Mouse (Mus musculus): Measurements from ENCODE around the gene Pbx2. TPM values are rescaled to one million over a fixed set of nuclear protein-coding genes. Genes with fewer than 3 reads are reported as not detected.

Pbx2 gene
- 6.1 and 6.8 TPM in 2 replicates for polyA plus RNA-seq (2015; fragmentation: Nextera tagmentation; extraction: Ambion mirVana)

GRCm38 (mm10) chr17:34591029-34591993, at the start of gene Pbx2:
TSS of gene Pbx2 (plus strand) at chr17:34591266.

DNA sequence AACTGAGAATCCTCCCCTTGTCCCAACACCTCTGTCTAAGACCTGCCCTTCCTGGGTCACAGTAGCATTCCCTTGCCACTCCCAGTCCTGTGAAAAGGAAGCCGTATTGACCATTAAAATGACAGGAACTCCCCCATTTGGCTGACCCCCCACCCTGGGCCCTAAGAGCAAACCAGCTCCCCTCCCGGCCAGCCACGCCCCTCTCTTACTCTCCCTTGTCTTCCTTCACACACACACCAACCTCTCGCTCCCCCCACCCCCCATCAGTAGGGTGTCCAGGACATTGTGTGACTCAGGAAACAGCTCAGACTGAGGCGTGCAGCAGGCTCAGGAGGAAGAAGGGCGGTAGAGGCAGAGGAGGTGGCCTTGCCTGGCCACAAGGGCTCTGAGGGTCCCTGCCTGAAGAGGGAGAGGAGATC, 27.1 kb upstream of the Pbx2 start, which contains the start of gene Notch4:
TSS of gene Notch4 (plus strand) at position 266 of the 419 bp plus-strand sequence.

GRCm38 (mm10) chr17:34589681-34590101, 1.4 kb upstream of the Pbx2 start, which contains the start of gene Gpsm3:
TSS of gene Gpsm3 (plus strand) at chr17:34589806.

GRCm38 (mm10) chr17:34597566-34598095, 6.6 kb downstream of the Pbx2 start, which contains the start of gene Ager:
TSS of gene Ager (plus strand) at chr17:34597862.

GRCm38 (mm10) chr17:34603375-34604060, 12.5 kb downstream of the Pbx2 start, which contains the start of gene Rnf5:
TSS of gene Rnf5 (minus strand) at chr17:34603690.

DNA sequence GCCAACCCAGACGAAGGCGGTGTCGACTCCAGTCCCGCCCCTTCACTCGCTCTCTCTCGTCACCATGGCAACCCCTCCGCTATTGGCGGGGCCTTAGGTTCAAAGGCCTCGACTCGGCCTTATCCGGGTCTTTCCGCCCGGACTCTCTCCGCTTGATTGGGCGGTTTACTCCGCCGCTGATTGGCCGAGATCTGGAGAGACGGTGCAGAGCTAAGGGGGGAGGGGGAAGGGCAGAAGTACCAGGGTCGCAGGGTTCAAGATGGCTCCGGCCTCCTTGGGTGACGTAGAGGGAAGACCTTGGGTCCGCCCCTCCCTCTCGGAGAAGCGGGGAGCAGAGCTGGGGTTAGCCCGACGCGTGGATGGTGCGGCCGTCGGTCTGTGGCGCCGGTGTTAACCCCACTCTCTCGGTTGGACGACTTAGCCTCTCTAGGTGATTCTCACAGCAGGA, 13.0 kb downstream of the Pbx2 start, which contains the start of gene Agpat1:
TSS of gene Agpat1 (plus strand) at position 202 of the 448 bp plus-strand sequence.

DNA sequence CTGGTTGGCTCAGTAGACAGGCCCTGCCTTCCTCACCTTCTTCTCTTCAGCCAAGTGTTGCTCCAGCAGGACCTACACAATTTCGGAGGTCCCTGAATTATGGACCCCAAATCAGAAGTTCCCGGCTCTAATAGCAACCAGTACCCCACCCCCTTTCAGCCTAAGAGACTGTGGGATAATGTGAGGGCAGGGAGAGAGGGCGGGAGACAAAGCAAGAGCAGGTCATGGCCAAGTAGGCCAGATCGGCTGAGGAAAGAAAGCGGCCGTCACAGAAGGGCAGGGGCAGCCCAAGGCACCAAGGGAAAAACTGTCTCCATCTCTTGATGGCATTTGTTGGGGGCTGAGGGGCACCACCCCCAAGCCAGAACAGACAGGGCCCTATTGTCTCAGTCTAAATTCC, 24.8 kb downstream of the Pbx2 start, which contains the start of gene Egfl8:
TSS of gene Egfl8 (minus strand) at position 101 of the 400 bp plus-strand sequence.

GRCm38 (mm10) chr17:34627943-34628643, 37.0 kb downstream of the Pbx2 start, which contains the start of gene Ppt2:
TSS of gene Ppt2 (minus strand) at chr17:34628510.

GRCm38 (mm10) chr17:34629221-34629751, 38.2 kb downstream of the Pbx2 start, which contains the start of gene Prrt1:
TSS of gene Prrt1 (plus strand) at chr17:34629533.

GRCm38 (mm10) chr17:34644608-34645007, 53.5 kb downstream of the Pbx2 start, which contains the start of gene Fkbpl:
TSS of gene Fkbpl (plus strand) at chr17:34644764.

Other genes starting within 250 kb of the Pbx2 start
- gene Btnl2, start 236.4 kb upstream of the Pbx2 start, polyA plus RNA-seq (2015; fragmentation: Nextera tagmentation; extraction: Ambion mirVana): 0.12 and 0.22 TPM in 2 replicates
- gene Btnl1, start 214.1 kb upstream of the Pbx2 start, polyA plus RNA-seq (2015; fragmentation: Nextera tagmentation; extraction: Ambion mirVana): not detected in 2 replicates
- gene BC051142, start 192.4 kb upstream of the Pbx2 start, polyA plus RNA-seq (2015; fragmentation: Nextera tagmentation; extraction: Ambion mirVana): 1.4 and 2.6 TPM in 2 replicates
- gene Btnl4, start 113.9 kb upstream of the Pbx2 start, polyA plus RNA-seq (2015; fragmentation: Nextera tagmentation; extraction: Ambion mirVana): not detected in 2 replicates
- gene Btnl6, start 73.9 kb upstream of the Pbx2 start, polyA plus RNA-seq (2015; fragmentation: Nextera tagmentation; extraction: Ambion mirVana): not detected in 2 replicates
- gene Notch4, start 27.0 kb upstream of the Pbx2 start, polyA plus RNA-seq (2015; fragmentation: Nextera tagmentation; extraction: Ambion mirVana): 3.0 and 5.0 TPM in 2 replicates
- gene Gpsm3, start 1.5 kb upstream of the Pbx2 start, polyA plus RNA-seq (2015; fragmentation: Nextera tagmentation; extraction: Ambion mirVana): 15.0 TPM in 2 replicates
- 4.4 and 5.1 TPM in 2 replicates for gene Ager, start 6.6 kb downstream of the Pbx2 start, polyA plus RNA-seq (2015; fragmentation: Nextera tagmentation; extraction: Ambion mirVana)
- 90.9 and 133 TPM in 2 replicates for gene Rnf5, start 12.4 kb downstream of the Pbx2 start, polyA plus RNA-seq (2015; fragmentation: Nextera tagmentation; extraction: Ambion mirVana)
- 43.8 and 58.6 TPM in 2 replicates for gene Agpat1, start 13.0 kb downstream of the Pbx2 start, polyA plus RNA-seq (2015; fragmentation: Nextera tagmentation; extraction: Ambion mirVana)
- 11.5 and 18.6 TPM in 2 replicates for gene Egfl8, start 24.7 kb downstream of the Pbx2 start, polyA plus RNA-seq (2015; fragmentation: Nextera tagmentation; extraction: Ambion mirVana)
- 25.5 and 34.3 TPM in 2 replicates for gene Ppt2, start 37.2 kb downstream of the Pbx2 start, polyA plus RNA-seq (2015; fragmentation: Nextera tagmentation; extraction: Ambion mirVana)
- gene Prrt1, start 38.3 kb downstream of the Pbx2 start, polyA plus RNA-seq (2015; fragmentation: Nextera tagmentation; extraction: Ambion mirVana): 1.3 and 2.2 TPM in 2 replicates
- 13.8 and 17.8 TPM in 2 replicates for gene Fkbpl, start 53.5 kb downstream of the Pbx2 start, polyA plus RNA-seq (2015; fragmentation: Nextera tagmentation; extraction: Ambion mirVana)
- gene Atf6b, start 55.9 kb downstream of the Pbx2 start, polyA plus RNA-seq (2015; fragmentation: Nextera tagmentation; extraction: Ambion mirVana): 34.1 and 43.4 TPM in 2 replicates
- gene Tnxb, start 79.3 kb downstream of the Pbx2 start, polyA plus RNA-seq (2015; fragmentation: Nextera tagmentation; extraction: Ambion mirVana): 10.3 and 10.4 TPM in 2 replicates
- gene C4b, start 152.6 kb downstream of the Pbx2 start, polyA plus RNA-seq (2015; fragmentation: Nextera tagmentation; extraction: Ambion mirVana): 182 and 224 TPM in 2 replicates
- 2,316 and 6,586 TPM in 2 replicates for gene Cyp21a1, start 213.3 kb downstream of the Pbx2 start, polyA plus RNA-seq (2015; fragmentation: Nextera tagmentation; extraction: Ambion mirVana)
- gene Stk19, start 245.7 kb downstream of the Pbx2 start, polyA plus RNA-seq (2015; fragmentation: Nextera tagmentation; extraction: Ambion mirVana): 37.9 and 41.1 TPM in 2 replicates
- 34.6 and 62.4 TPM in 2 replicates for gene Dxo, start 245.8 kb downstream of the Pbx2 start, polyA plus RNA-seq (2015; fragmentation: Nextera tagmentation; extraction: Ambion mirVana)

Data from adrenal gland, postnatal 0 days (tissue).